Mouse (Mus musculus) limb, embryonic 14.5 days (tissue): Measurements from ENCODE around the gene Mypn. TPM values are rescaled to one million over a fixed set of nuclear protein-coding genes. Genes with fewer than 3 reads are reported as not detected.
A peak's percentile ranks its signal among the peaks of the same experiment; 100 is the strongest.

Experiments
- ATAC-seq: fragments of 200-750 bp; cut with Nextera tagmentation; 2 replicates; pipeline ENCODE4 v1.8.0; 2017; ENCODE audit warnings: low read depth, moderate number of reproducible peaks, moderate TSS enrichment; ENCODE audit not compliant: low FRiP score
- DNase-seq: peaks from one replicate; pipeline ENCODE4 v3.0.0-alpha.2; 2015; ENCODE audit warnings: low spot score
- H3K27ac ChIP-seq: fragments of 300-500 bp; sonication (generic); replicated peaks from 2 replicates; pipeline ENCODE4 v1.5.1; 2014; ENCODE audit warnings: low read depth, mild to moderate bottlenecking, low read length, moderate library complexity, mixed read lengths
- H3K27me3 ChIP-seq: fragments of 300-500 bp; sonication (generic); 2 replicates; pipeline ENCODE4 v1.6.1; 2014; ENCODE audit warnings: low read length, mixed read lengths; ENCODE audit not compliant: control insufficient read depth, insufficient read depth
- H3K36me3 ChIP-seq: fragments of 300-500 bp; sonication (generic); 2 replicates; pipeline ENCODE4 v1.6.1; 2014; ENCODE audit warnings: mild to moderate bottlenecking, low read length, moderate library complexity, mixed read lengths; ENCODE audit not compliant: control insufficient read depth, insufficient read depth
- H3K4me1 ChIP-seq: fragments of 300-500 bp; sonication (generic); 2 replicates; pipeline ENCODE4 v1.6.1; 2014; ENCODE audit warnings: antibody characterized with exemption, low read length, mixed read lengths; ENCODE audit not compliant: control insufficient read depth, insufficient read depth
- H3K4me2 ChIP-seq: fragments of 300-500 bp; sonication (generic); replicated peaks from 2 replicates; pipeline ENCODE4 v1.6.1; 2014; ENCODE audit warnings: low read depth, mild to moderate bottlenecking, low read length, moderate library complexity; ENCODE audit not compliant: severe bottlenecking
- H3K4me3 ChIP-seq: fragments of 300-500 bp; sonication (generic); replicated peaks from 2 replicates; pipeline ENCODE4 v1.5.1; 2014; ENCODE audit warnings: low read length
- H3K9ac ChIP-seq: fragments of 300-500 bp; sonication (generic); 2 replicates; pipeline ENCODE4 v1.6.1; 2014; ENCODE audit warnings: mild to moderate bottlenecking, low read depth, low read length, moderate library complexity; ENCODE audit not compliant: severe bottlenecking
- H3K9me3 ChIP-seq: fragments of 300-500 bp; sonication (generic); 2 replicates; pipeline ENCODE4 v1.6.1; 2016; ENCODE audit warnings: low read length; ENCODE audit not compliant: control insufficient read depth
- POLR2A ChIP-seq: fragments of 200-500 bp; IDR thresholded peaks from 2 replicates; pipeline ENCODE4 v1.8.0; 2012; ENCODE audit warnings: inconsistent platforms, mild to moderate bottlenecking, moderate library complexity, borderline replicate concordance; ENCODE audit not compliant: insufficient read depth, insufficient read length; ENCODE audit errors: extremely low read depth
- WGBS: fragments of 180-500 bp; shearing (Covaris S2); extraction: QIAGEN DNeasy Blood & Tissue Kit; methylation state at CpG from one replicate; pipeline ENCODE4 v1.1.7; 2014; 5-methylcytosine and 5-hydroxymethylcytosine counted together
- polyA plus RNA-seq, 2 experiments: library from polyadenylated mRNA; depleted of rRNA in 1 of 2; stranded (reverse) in 1 of 2; unstranded in 1 of 2; fragments of >200 nt; fragmentation: Nextera tagmentation in 1 of 2; extraction: Ambion mirVana in 1 of 2; gene quantifications; 2 replicates each; pipeline versions ENCODE4 v1.2.1 to v1.2.3; 2012 to 2014

Gene Mypn
- polyA plus RNA-seq, 2 experiments, result 4.8 to 5.4 TPM

DNA sequence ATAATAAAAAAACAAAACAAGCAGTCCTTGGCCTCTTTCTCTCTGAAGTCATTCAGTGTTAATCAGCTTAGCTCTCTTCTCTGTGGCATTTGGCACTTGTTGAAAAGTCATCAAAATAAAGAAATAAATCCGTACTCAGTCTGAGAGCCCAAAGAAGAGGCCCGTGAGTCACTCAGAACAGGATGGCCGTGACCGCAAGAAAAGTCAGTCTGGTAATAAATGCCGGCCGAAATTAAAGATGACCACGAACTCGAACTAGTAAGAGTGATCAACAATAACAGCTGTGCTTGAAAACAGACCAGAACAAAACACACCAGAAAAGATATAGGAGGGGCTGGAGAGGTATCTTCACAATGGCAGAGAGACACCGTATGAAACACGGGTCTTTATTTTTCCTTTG lies 79.7 kb downstream of the Mypn start:
- ATAC-seq, result no peak
- H3K9me3 ChIP-seq, result no peaks in the 10 kb centered on the region
- H3K27ac ChIP-seq, result no peak overlapping the region
- DNase-seq, result no peak
- H3K9ac ChIP-seq, result no peak overlapping the region
- H3K27me3 ChIP-seq, result no peaks in the 10 kb centered on the region
- H3K36me3 ChIP-seq, result no peaks in the 10 kb centered on the region
- H3K4me1 ChIP-seq, result no peaks in the 10 kb centered on the region
- TF ChIP-seq POLR2A, result no peak
- no peak overlapping the region for H3K4me2 ChIP-seq
- no peak overlapping the region for H3K4me3 ChIP-seq
- 89% methylated on average over 10 of the region's 10 CpGs for WGBS

DNA sequence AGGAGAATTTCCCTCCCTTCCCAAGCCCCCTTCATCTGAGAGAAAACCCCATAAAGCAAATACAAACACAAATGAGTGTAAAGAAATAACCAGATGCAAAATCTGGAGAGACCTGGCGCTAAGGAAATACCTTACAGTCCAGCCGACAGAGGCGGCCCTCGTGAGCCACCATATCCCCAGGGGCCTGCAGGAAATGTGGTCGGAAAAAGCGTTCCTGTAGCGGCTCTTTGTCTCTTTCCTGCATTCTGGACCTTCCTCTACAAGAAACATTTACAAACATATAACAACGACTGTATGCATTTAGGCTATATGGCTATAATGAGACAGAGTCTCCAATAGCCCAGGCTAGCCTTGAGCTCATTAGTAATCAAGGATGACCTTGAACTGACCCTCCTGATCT lies 80.6 kb downstream of the Mypn start:
- ATAC-seq (no peak), DNase-seq (no peak)
- Histone ChIP-seq H3K4me2 (no peak overlapping the region), H3K27ac (no peak overlapping the region), H3K9me3 (no peaks in the 10 kb centered on the region), H3K36me3 (no peaks in the 10 kb centered on the region), H3K9ac (no peak overlapping the region), H3K27me3 (no peaks in the 10 kb centered on the region), H3K4me3 (no peak overlapping the region), H3K4me1 (no peaks in the 10 kb centered on the region)
- no peak for TF ChIP-seq POLR2A
- WGBS, result 79% methylated on average over 8 of the region's 8 CpGs

GRCm38 (mm10) chr10:63122516-63122915 lies 81.2 kb downstream of the Mypn start:
- 33% methylated on average over 8 of the region's 8 CpGs for WGBS
- Histone ChIP-seq H3K36me3 (no peaks in the 10 kb centered on the region), H3K27me3 (no peaks in the 10 kb centered on the region), H3K4me2 (no peak overlapping the region), H3K9me3 (no peaks in the 10 kb centered on the region), H3K4me3 (no peak overlapping the region), H3K4me1 (no peaks in the 10 kb centered on the region), H3K9ac (no peak overlapping the region), H3K27ac (no peak overlapping the region)
- peak; percentile 20 for DNase-seq
- no peak for TF ChIP-seq POLR2A
- no peak for ATAC-seq

DNA sequence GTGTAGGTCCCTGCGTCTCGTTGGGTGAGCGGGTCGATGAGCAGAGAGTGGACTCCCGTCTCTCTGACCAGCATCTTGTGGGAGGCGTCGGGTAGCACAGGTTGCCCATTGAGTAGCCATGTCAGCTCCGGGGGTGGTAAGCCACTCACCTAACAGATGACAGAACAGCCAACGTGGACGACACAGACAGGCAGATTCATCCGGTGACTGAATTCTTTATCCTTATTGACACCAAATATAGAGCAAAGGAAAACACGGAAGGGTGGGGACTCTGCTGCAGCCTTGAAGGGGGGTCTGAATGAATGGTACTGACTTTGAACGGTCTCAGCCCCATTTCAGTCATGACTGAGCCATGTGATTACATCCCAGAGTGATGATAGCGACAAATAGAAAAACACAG lies 81.8 kb downstream of the Mypn start:
- no peak overlapping the region for H3K4me2 ChIP-seq
- no peak overlapping the region for H3K27ac ChIP-seq
- DNase-seq (no peak), ATAC-seq (no peak)
- H3K9me3 ChIP-seq, result no peaks in the 10 kb centered on the region
- WGBS, result 84% methylated on average over 14 of the region's 14 CpGs
- no peak for TF ChIP-seq POLR2A
- no peaks in the 10 kb centered on the region for H3K4me1 ChIP-seq
- H3K9ac ChIP-seq, result no peak overlapping the region
- no peaks in the 10 kb centered on the region for H3K36me3 ChIP-seq
- H3K27me3 ChIP-seq, result no peaks in the 10 kb centered on the region
- H3K4me3 ChIP-seq, result no peak overlapping the region

DNA sequence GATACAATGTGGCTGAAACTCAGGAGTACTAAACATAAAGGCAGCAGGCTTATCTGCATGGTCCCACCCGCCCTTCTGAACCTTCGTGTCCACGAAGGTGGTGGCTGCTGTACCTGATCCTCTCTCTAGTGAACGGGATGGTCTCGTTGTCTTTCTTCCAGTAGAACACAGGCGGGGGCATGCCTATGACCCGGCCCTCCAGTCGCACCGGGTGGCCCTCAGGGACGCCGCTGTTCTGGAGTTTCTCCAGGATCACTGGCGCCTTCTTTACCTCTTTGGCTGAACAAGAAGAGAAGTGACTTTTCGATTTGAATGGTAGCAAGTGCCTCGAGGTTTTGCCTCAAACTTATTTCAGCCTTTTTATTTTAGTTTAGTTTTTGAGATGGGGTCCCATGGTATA lies 83.8 kb downstream of the Mypn start:
- Histone ChIP-seq H3K27me3 (no peaks in the 10 kb centered on the region), H3K27ac (no peak overlapping the region), H3K4me2 (no peak overlapping the region), H3K4me1 (no peaks in the 10 kb centered on the region), H3K9me3 (no peaks in the 10 kb centered on the region), H3K4me3 (no peak overlapping the region), H3K9ac (no peak overlapping the region), H3K36me3 (no peaks in the 10 kb centered on the region)
- DNase-seq (no peak), ATAC-seq (no peak)
- WGBS, result 81% methylated on average over 14 of the region's 14 CpGs
- no peak for TF ChIP-seq POLR2A

- H3K27ac ChIP-seq, result no peak overlapping the region
- no peaks in the 10 kb centered on the region for H3K36me3 ChIP-seq
- H3K9ac ChIP-seq, result no peak overlapping the region
- ATAC-seq (no peak), DNase-seq (no peak)
- H3K4me1 ChIP-seq, result no peaks in the 10 kb centered on the region
- 93% methylated on average over 8 of the region's 8 CpGs for WGBS
- no peak overlapping the region for H3K4me3 ChIP-seq
- H3K9me3 ChIP-seq, result no peaks in the 10 kb centered on the region
- H3K4me2 ChIP-seq, result no peak overlapping the region
- TF ChIP-seq POLR2A, result no peak
- H3K27me3 ChIP-seq, result no peaks in the 10 kb centered on the region
Observed at GRCm38 (mm10) chr10:63117583-63117982, 86.2 kb downstream of the Mypn start.
